Mouse (Mus musculus) heart, postnatal 0 days (tissue): ENCODE measurements around the gene Cops3. TPM values are rescaled to one million over a fixed set of nuclear protein-coding genes. Genes with fewer than 3 reads are reported as not detected.

Experiments used
- ATAC-seq: fragments of 200-750 bp; cut with Nextera tagmentation; 2 replicates; pipeline ENCODE4 v1.8.0; 2017; ENCODE audit warnings: low read depth, moderate number of reproducible peaks, moderate library complexity; ENCODE audit not compliant: insufficient read depth
- DNase-seq: peaks from one replicate; pipeline ENCODE4 v3.0.0-alpha.2; 2016; ENCODE audit warnings: low spot score
- H3K27ac ChIP-seq: fragments of 300-500 bp; sonication (generic); 2 replicates; pipeline ENCODE4 v1.5.1; 2014; ENCODE audit warnings: low read depth, mild to moderate bottlenecking
- H3K27me3 ChIP-seq: fragments of 300-500 bp; sonication (generic); 2 replicates; pipeline ENCODE4 v1.6.1; 2014; ENCODE audit warnings: low read length, mixed read lengths; ENCODE audit not compliant: control insufficient read depth, insufficient read depth
- H3K36me3 ChIP-seq: fragments of 300-500 bp; sonication (generic); replicated peaks from 2 replicates; pipeline ENCODE4 v1.6.1; 2014; ENCODE audit warnings: low read length, mixed read lengths; ENCODE audit not compliant: control insufficient read depth, insufficient read depth
- H3K4me1 ChIP-seq: fragments of 300-500 bp; sonication (generic); 2 replicates; pipeline ENCODE4 v1.6.1; 2014; ENCODE audit warnings: antibody characterized with exemption; ENCODE audit not compliant: control insufficient read depth, insufficient read depth
- H3K4me2 ChIP-seq: fragments of 300-500 bp; sonication (generic); 2 replicates; pipeline ENCODE4 v1.6.1; 2014; ENCODE audit warnings: low read depth, mild to moderate bottlenecking, low read length, moderate library complexity
- H3K4me3 ChIP-seq: fragments of 300-500 bp; sonication (generic); 2 replicates; pipeline ENCODE4 v1.5.1; 2014; ENCODE audit warnings: low read depth, low read length
- H3K9ac ChIP-seq: fragments of 300-500 bp; sonication (generic); replicated peaks from 2 replicates; pipeline ENCODE4 v1.6.1; 2014; ENCODE audit warnings: low read depth, low read length, mixed read lengths
- H3K9me3 ChIP-seq: fragments of 300-500 bp; sonication (generic); replicated peaks from 2 replicates; pipeline ENCODE4 v1.6.1; 2016; ENCODE audit warnings: low read length; ENCODE audit not compliant: control insufficient read depth
- CTCF ChIP-seq: IDR thresholded peaks from 2 replicates; pipeline ENCODE4 v1.5.1; 2016; ENCODE audit warnings: antibody characterized with exemption, control low read depth, low read depth
- EP300 ChIP-seq: IDR thresholded peaks from 2 replicates; pipeline ENCODE4 v1.6.1; 2016; ENCODE audit warnings: antibody characterized with exemption, low read depth
- WGBS: fragments of 180-500 bp; shearing (Covaris S2); extraction: QIAGEN DNeasy Blood & Tissue Kit; methylation state at CpG from one replicate; pipeline ENCODE4 v1.1.7; 2014; 5-methylcytosine and 5-hydroxymethylcytosine counted together
- polyA plus RNA-seq: library from polyadenylated mRNA; unstranded; fragments of >200 nt; fragmentation: Nextera tagmentation; extraction: Ambion mirVana; gene quantifications from 2 replicates; pipeline ENCODE4 v1.2.1, GENCODE M21; 2015
- total RNA-seq: library from RNA; depleted of rRNA; stranded (reverse); fragments of >200 nt; gene quantifications from 2 replicates; pipeline ENCODE4 v1.2.3, GENCODE M21; 2014; ENCODE audit warnings: low replicate concordance

Gene Cops3
- total and polyA plus RNA-seq, 2 experiments from 2014 or later, result 119 to 131 TPM

DNA sequence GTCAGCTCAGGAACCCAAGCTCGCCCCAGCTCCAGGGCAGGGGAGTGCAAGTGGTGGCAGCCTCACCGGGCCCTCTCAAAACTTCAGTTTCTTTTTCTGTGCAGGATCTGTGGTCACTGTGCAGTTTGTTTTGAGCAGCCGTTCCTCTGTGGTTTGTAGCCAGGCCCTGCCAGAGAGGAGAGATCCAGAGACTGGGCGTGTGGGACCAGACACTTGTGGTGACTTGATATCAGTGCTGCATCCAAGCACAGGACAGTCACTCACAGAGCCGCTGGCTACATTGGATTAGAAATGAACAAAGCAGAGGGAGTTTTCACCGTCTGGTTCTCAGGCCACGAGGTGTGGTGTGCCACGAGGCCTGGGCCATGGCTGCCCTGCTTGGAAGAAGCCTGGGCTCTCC is 32.5 kb upstream of the Cops3 start:
- Histone ChIP-seq H3K27ac (no peak overlapping the region), H3K4me1 (no peaks in the 10 kb centered on the region), H3K4me3 (no peak overlapping the region), H3K27me3 (no peaks in the 10 kb centered on the region), H3K9me3 (no peaks in the 10 kb centered on the region), H3K4me2 (no peak overlapping the region), H3K9ac (no peak overlapping the region), H3K36me3 (peaks cover 45% of the 10 kb centered on the region)
- TF ChIP-seq EP300, result no peak
- no peak for TF ChIP-seq CTCF
- DNase-seq (no peak), ATAC-seq (no peak)
- 78% methylated on average over 8 of the region's 8 CpGs for WGBS

DNA sequence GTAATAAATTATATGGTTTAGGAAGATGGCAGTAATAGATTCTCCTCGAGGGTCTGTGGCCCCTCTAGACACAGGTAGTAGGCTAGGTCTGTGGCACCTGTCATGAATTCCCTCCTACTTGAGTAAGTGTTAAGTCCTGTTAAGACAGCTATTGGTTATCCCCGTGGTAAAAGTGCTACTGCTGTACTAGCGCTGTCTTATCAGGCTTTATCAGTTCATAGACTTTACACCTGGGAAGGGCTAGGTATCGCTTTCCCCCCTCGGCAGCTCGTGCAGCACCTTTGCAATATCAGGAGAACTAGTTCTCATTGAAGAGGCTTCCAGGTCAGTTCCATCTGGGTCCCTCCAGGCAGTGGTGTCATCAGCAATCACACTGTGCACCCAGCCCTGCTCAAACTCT is 24.7 kb upstream of the Cops3 start:
- no peak for TF ChIP-seq EP300
- TF ChIP-seq CTCF, result no peak
- ATAC-seq (no peak), DNase-seq (no peak)
- Histone ChIP-seq H3K27ac (no peak overlapping the region), H3K4me3 (no peak overlapping the region), H3K4me2 (no peak overlapping the region), H3K9ac (no peak overlapping the region), H3K27me3 (no peaks in the 10 kb centered on the region), H3K4me1 (no peaks in the 10 kb centered on the region), H3K36me3 (peaks cover 31% of the 10 kb centered on the region), H3K9me3 (no peaks in the 10 kb centered on the region)
- WGBS, result 73% methylated on average over 6 of the region's 6 CpGs

DNA sequence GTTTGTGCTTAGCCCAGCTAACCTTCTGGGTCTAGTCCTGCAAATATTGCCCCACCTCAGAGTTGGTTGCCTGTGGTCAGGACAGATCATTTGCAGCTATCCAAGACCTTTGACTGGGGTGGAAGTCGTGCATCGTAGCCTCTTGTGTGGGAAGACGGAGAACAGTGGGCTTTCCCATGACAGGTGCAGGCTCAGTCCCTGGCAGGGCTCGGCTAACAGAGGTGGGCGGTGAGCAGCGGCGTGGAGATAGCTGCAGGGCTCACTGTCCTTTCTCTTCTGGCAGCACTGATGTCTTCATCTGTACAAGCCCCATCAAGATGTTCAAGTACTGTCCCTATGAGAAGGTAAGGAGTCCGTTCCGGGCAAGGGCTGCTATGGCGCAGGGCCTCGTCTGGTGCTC is 20.8 kb upstream of the Cops3 start:
- DNase-seq, result no peak
- WGBS, result 88% methylated on average over 11 of the region's 11 CpGs
- no peaks in the 10 kb centered on the region for H3K4me1 ChIP-seq
- no peaks in the 10 kb centered on the region for H3K27me3 ChIP-seq
- no peak for TF ChIP-seq EP300
- no peak for TF ChIP-seq CTCF
- H3K9me3 ChIP-seq, result no peaks in the 10 kb centered on the region
- H3K9ac ChIP-seq, result no peak overlapping the region
- H3K36me3 ChIP-seq, result peaks cover 11% of the 10 kb centered on the region; the same call in 1 of the 2 replicates
- ATAC-seq, result no peak
- H3K4me3 ChIP-seq, result no peak overlapping the region
- H3K27ac ChIP-seq, result no peak overlapping the region
- no peak overlapping the region for H3K4me2 ChIP-seq

DNA sequence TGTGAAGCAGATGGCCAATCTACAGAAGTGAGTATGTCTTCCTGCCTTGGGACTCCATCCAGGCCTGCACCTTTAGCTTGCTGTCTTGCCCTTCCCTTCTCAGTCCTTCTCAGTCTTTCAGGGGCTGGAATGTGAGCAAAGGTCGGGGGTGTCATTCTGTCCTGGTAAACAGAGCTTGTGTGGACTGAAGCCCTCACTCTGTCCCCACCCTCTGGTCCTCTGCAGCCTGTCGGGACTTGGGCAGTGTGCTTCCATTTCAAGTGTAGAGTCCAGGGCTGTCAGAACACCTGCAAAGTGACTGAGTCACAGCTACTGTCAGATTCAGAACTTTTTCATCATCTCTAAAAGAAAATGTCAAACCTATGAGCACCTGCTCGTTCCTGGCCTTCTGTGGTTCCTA is 13.2 kb upstream of the Cops3 start:
- WGBS, result 63% methylated on average over 3 of the region's 3 CpGs
- H3K4me2 ChIP-seq, result no peak overlapping the region
- no peak for ATAC-seq

DNA sequence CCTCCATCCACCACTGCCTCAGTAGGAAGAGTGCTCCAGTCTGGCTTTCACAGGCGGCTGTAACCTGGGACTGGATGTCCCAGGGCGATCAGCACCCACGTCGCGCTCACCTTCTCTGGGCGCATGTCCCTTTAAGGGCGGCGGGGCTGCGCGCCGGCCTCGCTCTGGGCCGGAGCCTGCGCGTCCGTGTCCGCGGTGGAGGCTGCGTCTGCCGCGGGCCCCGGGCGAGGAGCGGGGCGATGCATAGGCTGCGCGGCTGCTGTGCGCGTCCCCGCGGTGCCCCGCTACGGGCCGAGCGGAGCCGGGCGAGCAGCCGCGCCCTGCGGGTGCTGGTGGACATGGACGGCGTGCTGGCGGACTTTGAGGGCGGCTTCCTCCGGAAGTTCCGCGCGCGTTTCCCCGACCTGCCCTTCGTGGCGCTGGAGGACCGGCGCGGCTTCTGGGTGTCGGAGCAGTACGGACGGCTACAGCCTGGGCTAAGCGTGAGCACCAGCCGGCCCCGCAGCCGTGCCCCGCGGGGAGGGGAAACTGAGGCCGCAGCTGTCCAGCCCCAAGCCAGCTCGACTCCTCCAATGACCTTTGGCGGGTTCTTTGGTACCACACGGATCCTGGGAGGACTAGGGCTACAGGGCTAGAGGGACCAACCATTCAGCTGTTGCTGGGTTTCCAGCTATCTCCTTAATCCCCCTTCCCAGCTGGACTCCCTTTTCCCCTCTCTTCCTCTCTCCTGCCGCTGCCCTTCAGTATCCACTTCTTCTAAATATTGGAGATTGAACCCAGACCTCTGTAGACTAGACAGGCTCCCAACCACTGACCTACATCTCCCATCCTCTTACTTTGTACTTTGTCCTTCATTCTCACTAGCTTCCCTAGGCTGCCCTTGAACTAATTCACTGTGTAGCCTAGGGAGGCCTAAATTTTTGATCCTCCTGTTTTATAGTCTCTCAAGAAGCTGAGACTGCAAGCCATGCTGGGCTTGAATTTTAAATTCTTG is 8.6 kb upstream of the Cops3 start:
- peak; percentile 88 for ATAC-seq
- no peaks in the 10 kb centered on the region for H3K36me3 ChIP-seq
- H3K27me3 ChIP-seq, result no peaks in the 10 kb centered on the region
- TF ChIP-seq CTCF, result no peak
- TF ChIP-seq EP300, result no peak
- H3K4me2 ChIP-seq, result peak overlapping the region; percentile 95
- H3K27ac ChIP-seq, result peak overlapping the region; percentile 92
- no peaks in the 10 kb centered on the region for H3K9me3 ChIP-seq
- peak; percentile 53 for DNase-seq
- peak overlapping the region; percentile 93 for H3K4me3 ChIP-seq
- under 1% methylated on average over 51 of the region's 69 CpGs for WGBS
- peak overlapping the region; percentile 86 for H3K9ac ChIP-seq
- H3K4me1 ChIP-seq, result peaks cover 10% of the 10 kb centered on the region

More for the DNA sequence above, 13.2 kb upstream of the Cops3 start:
- H3K9ac ChIP-seq, result no peak overlapping the region
- TF ChIP-seq EP300 (no peak), CTCF (no peak)
- peaks cover 10% of the 10 kb centered on the region for H3K4me1 ChIP-seq
- peaks cover 4% of the 10 kb centered on the region for H3K36me3 ChIP-seq
- no peak for DNase-seq
- H3K4me3 ChIP-seq, result no peak overlapping the region
- no peaks in the 10 kb centered on the region for H3K9me3 ChIP-seq
- no peaks in the 10 kb centered on the region for H3K27me3 ChIP-seq
- H3K27ac ChIP-seq, result no peak overlapping the region
